Mouse (Mus musculus) thymus, postnatal 4 days (tissue): ENCODE results near the gene Pcnt.

Experiments
- DNase-seq: peaks from one replicate; pipeline ENCODE4 v3.0.0; 2021

Gene Pcnt

DNA sequence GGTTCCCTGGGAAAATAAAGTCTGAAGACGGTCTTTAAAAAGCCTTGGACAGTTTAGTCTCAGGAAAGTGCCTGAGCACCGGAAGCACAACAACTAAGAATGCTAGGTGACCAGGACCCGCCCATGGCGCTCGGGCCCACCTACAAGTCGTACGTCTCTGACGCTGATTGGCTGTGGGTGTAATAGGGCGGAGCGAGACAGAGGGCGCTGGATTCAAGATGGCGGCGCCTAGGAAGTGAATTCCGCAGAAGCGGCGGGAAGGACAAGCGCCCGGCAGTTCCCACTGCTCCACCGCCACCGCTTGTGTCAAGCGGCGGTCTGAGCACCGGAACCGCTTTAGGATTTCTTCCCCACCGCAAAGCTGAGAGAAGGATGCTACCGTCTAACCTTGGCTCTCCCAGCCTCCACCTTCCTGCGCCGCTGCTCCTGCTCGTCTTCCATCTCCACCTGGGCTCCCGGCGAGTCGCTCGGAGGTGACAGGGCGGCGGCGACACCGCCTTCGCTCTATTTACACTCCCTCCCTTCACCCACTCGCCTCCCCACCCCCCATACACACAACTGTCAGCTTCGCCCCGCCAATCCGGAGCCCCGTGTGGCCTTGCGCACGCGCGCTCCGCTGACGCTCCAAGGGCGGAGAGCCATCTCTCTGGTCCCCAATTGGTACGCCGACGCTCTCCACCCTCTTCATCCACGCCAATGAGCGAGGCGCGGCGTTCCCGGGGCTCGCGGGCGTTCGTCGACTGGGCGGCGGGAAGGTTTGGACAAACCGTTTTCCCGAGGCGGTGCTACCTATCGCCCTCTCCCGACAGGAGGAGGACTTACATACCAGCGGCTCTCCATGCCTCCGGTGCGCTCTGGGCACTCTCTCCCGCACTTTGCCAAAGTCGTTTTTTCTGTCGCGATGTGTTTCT, at the start of gene Pcnt:
TSS of gene Pcnt (minus strand) at position 609 of the 911 bp plus-strand sequence.
- DNase-seq: peak; percentile 96

DNA sequence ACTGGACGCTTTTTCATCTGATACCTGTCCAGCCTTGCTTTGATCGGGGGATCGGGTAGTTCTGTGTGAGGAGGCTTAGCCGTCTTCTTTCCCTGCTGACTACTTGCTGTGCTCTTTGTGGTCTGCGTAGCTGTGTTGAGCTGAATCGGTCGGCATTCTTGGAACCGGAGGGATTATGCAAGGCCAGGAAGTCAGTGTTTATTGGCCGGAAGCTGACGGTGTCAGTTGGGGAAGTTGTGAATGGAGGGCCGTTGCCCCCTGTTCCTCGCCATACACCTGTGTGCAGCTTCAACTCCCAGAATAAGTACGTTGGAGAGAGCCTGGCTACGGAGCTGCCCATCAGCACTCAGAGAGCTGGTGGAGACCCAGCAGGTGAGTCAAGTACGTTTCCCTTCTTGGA, 46.6 kb upstream of the Pcnt start:
- DNase-seq: no peak

GRCm38 (mm10) chr10:76488265-76488664, 45.7 kb upstream of the Pcnt start:
- no peak for DNase-seq

GRCm38 (mm10) chr10:76486302-76486701, 43.7 kb upstream of the Pcnt start:
- no peak for DNase-seq

- DNase-seq: no peak
These were observed 38.9 kb upstream of the Pcnt start for GRCm38 (mm10) chr10:76481480-76481879.

GRCm38 (mm10) chr10:76480851-76481250, 38.3 kb upstream of the Pcnt start:
- DNase-seq: no peak

GRCm38 (mm10) chr10:76473759-76474158, 31.2 kb upstream of the Pcnt start:
- DNase-seq: no peak

DNA sequence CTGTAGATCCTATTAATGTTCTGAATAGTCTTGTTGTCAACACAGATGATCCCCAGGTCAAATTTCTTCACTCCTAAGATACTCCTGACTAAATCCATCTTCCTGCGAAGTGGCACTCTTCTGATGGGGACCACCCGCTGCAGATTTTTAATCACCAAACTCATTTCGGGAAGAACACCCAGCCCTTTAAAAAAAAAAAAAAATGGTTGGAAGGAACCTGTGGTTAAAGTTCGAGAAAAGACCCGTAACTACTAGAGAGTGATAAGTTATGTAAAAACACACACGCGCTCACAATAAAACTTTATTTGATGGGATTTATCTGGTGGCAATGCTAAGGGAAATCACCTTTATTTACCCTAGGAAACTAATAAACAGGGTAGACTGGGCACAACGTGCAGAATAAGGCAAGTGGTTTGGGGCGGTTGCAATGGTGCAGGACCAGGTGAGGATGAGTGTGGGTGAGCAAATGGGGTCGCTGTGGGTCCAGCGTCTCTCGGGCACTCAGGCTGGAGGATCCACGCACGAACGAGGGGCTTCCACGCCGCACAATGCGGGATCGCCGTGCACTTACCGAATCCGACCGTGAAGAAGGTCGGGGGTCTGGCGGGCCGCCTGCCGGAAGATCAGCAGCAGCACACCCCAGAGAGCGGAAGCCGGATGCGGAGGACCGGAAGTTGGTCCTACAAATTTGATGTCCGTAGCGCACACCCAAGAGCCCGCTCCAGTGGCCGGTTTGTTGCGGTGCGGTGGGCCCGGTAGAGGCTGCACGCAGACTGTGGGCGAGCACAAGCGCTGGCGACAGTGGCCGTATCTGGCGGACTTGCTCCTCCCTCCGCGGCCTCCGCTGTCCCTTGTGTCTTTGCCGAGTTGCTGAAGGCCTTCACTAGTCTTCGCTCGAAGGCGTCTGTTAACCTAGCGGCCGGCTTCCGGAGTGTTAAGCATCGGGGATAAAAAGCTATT, 25.9 kb upstream of the Pcnt start, which contains the start of the genes Mcm3ap and Ybey:
TSS of gene Mcm3ap (plus strand) at position 725 of the 960 bp plus-strand sequence.
TSS of gene Ybey (minus strand) at position 912 of the 960 bp plus-strand sequence.
- peak; percentile 89 for DNase-seq

DNA sequence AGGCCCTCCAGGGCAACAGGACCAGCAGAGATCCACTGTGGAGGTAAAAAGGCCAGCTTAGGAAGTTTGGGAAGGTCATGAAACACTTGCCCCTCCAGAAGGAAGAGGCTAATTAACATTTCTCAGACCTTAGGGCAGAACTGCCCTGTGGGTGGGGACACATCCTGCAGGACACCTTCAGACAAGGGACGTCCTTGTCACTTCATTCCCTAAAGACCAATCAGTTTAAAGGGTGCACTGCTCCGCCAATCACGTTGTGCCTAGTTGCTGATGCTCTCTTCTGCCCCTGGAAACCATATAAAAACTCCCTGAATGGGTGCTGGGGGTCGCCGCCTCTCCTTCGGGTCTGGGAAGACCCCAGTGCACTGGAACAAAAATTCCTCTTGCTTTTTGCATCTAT, 20.1 kb upstream of the Pcnt start:
- DNase-seq: no peak

DNA sequence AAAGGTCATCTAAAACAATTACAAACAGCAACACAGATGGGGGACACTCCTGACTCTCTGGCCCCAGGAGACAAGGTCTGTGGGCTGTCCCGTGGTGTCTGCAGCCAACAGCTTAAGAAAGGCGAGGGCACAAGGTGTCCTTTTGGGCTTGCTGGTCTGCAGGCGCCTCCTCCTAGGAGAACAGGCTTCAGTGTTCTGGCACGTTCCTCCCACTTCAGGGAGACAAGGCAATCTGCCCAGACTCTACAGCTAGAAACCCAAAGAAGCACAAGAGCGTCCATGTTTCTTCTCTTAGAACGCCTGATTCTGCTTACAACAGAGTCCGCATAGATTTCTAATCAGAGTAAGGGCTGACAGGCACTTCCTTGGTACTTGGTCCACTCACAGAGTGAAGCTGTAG, 19.7 kb upstream of the Pcnt start:
- DNase-seq: no peak

GRCm38 (mm10) chr10:76461255-76461654, 18.7 kb upstream of the Pcnt start:
- DNase-seq: no peak

DNA sequence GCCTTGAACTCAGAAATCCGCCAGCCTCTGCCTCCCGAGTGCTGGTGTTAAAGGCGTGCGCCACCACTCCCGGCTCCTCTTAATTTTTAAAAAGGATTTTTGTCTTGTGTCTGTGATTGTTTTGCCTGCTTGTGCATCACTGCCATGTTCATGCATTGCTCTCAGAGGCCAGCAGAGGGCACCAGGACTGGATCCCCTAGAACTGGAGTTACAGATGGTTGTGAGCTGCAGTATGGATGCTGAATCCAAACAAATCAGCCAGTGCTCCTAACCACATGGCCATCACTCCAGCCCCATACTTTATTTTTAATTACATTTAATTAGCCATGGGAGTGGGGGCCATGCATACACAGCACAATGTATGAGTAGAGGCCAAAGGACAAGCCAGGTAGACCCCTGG, 12.7 kb upstream of the Pcnt start:
- peak; percentile 68 for DNase-seq

DNA sequence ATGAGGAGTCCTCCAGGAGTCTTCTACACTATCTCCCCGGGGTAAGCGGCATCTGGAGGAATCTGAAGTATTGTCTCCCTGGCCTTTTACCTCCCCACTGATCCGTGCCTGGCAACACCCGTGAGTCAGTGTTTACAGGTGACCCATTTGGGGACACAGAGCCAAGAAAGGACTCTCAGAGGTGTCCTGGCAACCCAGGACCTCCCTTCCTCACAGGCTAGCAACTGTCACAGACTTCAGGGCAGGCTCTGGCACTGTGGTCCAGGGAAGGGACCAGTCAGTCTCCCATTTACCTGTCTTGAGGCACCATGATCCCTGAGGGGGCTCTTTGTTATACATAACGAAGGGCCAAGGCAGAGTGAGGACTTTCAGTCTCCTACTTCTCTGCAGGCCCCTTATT, 6.3 kb upstream of the Pcnt start, which contains the start of gene 2610028H24Rik:
TSS of gene 2610028H24Rik (plus strand) at position 231 of the 400 bp plus-strand sequence.
- no peak for DNase-seq

DNA sequence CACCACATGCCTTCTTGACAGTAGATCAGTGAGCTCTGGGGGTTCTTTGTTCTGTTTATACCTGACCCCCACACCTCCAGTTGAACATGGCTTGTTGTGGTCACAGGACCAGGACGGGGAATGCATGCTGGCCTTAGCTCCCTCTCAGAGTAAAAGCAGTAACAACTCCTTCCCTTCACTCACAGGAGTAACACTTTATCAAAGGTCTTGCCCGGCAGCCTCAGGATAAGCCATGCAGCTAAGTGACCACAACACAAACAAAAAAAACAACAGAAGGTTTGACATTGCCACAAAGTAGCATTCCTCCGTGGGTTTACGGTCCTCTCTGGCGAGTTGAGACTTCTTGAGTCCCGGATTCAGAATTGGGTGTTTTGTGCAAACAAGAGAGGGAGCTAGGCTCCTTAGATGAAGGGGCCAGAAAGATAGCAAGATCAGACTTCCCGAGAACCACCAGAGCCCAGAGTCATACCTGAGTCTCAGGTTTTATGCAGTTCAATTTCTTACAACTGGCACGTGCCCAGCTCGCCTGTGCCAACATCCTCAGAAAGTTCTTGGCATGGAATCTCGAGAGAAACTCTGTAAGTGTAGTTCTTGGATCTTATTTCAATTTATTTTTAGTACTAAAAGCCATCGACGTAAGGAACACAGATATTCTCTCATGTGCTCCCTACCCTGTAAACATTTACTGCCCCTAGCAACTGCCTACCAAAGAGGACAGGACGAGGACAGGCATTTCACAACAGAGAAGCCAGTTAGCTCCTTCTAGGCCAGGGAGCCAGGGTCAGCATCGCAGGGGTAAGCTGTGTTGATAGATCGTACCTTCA, 5.0 kb upstream of the Pcnt start:
- no peak for DNase-seq

DNA sequence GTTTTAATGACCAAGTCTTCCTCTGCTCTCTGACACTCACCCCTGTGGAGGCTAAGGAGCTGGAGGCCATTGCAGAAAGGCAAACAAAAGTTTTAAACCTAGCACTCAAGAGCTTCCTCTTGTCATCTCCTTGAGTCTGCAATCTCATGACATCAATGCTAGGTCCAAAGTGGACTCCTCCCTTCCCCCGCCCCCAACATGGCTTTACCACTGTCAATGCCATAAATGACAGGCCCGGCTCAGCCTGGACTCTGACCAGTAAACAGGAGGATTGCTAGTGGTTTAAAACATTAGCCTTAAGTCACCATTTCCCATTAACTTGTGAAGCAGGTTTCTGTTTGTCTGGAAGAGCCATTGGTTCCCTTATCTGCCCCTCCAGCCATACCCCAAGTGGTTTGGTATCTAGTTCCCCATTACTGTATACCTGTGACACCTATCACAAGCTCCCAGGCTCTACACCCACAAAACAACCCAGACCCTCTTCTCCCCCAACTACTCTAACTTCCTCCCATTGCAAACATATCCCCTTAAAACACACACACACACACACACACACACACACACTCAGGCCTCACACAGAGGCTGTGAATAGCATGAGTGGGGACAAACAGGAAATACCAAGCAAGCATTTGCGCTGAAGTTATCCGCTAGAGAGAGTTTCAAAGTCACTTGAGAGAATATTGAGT, 3.6 kb upstream of the Pcnt start:
- no peak for DNase-seq

- DNase-seq: peak; percentile 32
These were observed 2.3 kb downstream of the Pcnt start, which contains the start of gene AC141477.1 for GRCm38 (mm10) chr10:76440281-76440680. Gene AC141477.1 (minus strand): TSS chr10:76440444.

DNA sequence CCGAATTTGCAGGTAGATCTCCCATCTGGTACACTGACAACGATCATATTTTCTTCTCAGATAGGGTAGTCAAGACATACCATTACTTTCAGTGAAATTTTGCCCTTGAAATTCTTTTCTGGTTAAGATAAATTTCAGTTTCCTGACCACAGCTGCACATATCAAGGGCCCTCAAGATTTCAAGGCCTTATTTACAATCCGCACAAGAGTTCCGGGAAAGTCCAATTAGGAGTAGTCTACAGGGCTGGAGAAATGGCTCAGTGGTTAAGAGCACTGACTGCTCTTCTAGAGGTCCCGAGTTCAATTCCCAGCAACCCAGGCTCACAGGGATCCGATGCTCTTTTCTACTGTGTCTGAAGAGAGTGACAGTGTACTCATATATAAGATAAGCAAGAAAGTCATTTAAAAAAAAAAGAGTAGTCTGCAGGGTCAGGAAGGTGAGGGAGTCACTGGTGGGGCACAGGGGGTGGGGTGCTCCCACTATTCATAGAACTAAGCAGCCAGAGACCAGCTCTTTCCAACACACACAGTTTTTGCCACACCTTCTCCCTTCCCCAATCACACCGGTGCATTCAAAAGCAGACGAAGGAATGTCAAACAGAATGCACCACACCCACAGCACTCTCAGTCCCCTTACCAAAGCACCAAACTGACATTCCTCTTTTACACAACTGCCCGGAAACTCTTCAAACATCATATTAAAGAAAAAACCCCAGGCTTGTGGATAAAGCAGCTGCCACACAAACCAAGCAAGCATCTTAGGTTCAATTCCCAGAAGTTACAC, 3.3 kb downstream of the Pcnt start:
- DNase-seq: no peak

DNA sequence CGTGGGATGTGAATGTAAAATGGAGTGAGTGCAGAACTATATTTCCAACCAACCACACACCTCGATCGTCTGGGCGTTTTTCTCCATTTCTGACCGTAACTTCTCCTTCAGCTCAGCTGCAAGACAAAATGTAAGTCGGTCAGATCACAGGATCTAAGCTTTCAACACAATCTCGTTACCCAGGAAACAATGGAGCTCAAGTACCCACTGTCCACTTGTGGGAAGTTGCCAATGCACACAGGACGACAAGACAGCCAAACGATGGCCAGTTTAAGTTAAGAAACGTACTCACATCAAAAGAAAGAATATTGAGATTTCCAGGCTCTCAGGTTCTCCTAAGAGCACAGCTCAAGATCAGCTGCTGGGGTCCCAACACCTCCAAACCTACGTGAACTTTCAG, 8.7 kb downstream of the Pcnt start:
- DNase-seq: no peak

DNA sequence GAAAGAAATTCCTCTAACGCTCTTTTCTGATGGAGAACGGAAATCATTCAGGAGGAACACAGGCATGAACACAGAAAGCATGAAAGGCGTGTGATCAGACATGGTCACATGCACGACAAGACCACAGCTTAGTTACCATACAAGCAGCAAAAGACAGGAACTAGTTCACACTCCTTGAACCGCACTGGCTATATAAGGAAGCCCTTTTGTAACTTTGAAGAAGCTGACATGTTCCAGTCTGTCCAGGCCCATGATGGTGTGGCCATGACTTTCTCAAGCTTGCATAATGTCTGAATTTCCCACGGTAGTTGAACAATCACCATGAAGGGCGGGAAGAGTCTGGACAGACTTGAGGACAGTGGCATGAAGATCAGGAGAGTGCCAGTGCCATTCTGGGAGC, 16.9 kb downstream of the Pcnt start:
- no peak for DNase-seq

DNA sequence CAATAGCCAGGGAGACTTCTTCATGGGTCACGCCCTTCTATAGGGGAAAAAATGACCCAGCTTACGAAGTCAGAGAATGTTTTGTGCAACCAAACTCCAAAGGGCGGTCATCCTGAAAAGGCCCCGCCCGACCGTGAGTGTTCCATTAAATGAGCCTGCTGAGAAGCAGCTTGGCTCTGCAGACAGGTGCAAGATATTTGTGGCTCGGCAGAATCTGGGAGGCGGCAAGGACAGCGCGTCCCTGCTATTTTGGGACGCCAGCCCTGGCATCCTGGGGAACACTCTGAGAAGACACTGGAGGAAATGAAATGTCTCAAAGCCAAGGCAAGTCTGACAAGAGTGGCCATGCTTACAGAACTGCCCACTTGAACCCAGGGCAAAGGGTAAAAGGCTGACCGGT, 25.8 kb downstream of the Pcnt start:
- DNase-seq: no peak

- DNase-seq: no peak
These were observed 34.1 kb downstream of the Pcnt start for GRCm38 (mm10) chr10:76408520-76408919.
